Mouse (Mus musculus) thymus, adult 18-20 months (tissue): ENCODE results near the gene Rad23a.

Experiments
- DNase-seq, 2 experiments: peaks; one replicate each; pipeline ENCODE4 v3.0.0; 2022; ENCODE audit warnings: mixed read lengths in 2 of 2

Gene Rad23a

DNA sequence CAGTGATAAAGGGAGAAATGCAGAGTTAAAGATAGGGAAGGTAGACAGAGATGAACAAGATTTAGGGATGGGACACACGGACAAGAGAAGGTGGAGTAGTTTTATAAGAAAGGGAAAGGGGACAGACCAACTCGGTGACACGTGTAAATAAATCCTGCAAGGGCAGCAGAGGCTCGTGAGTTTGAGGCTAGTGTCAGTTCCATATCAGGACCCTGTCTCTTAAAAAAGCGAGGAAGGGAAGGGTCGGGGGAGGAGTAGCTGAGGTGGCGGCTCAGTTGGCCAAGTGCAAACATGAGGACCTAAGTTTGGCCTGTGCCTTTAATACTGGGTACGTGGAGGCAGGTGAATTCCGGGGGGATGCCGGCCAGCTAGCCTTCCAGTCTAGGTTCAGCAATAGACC is 29.2 kb downstream of the Rad23a start:
- DNase-seq: no peak

DNA sequence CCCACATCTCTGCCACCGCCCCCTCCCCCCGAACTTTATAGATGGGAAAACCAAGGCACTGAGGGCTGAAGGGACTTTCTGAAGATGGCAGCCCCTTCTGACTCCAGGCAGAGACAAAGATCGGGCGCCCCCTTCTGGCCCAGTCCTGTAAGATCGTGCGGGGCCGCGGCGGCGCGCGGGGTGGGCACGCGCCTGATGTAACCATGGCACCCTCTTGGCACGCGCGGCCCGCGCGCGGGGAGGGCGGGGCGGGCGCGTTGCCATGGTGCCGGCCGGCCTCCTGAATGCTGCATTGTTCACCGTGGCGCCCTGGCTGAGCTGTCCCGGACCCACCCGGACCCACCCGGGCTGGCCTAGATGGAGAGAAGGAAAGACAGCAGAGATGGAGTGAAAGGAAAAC is 29.6 kb downstream of the Rad23a start:
- DNase-seq: peak; percentile 61 to 67

DNA sequence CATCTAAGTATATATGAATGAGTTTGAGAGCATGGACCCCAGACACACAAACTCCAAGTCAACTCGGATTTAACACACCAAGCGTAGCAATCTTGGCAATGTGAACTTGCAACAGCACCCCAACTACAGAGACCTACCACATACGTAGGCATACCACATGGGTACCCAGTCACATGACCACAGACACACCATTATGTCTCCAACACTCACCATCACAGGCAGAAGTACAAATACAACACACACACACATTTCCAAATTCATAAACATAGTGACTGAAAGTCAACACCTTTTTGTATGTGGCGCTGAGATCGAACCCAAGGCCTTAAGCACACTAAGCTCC is 30.6 kb downstream of the Rad23a start:
- no peak for DNase-seq

DNA sequence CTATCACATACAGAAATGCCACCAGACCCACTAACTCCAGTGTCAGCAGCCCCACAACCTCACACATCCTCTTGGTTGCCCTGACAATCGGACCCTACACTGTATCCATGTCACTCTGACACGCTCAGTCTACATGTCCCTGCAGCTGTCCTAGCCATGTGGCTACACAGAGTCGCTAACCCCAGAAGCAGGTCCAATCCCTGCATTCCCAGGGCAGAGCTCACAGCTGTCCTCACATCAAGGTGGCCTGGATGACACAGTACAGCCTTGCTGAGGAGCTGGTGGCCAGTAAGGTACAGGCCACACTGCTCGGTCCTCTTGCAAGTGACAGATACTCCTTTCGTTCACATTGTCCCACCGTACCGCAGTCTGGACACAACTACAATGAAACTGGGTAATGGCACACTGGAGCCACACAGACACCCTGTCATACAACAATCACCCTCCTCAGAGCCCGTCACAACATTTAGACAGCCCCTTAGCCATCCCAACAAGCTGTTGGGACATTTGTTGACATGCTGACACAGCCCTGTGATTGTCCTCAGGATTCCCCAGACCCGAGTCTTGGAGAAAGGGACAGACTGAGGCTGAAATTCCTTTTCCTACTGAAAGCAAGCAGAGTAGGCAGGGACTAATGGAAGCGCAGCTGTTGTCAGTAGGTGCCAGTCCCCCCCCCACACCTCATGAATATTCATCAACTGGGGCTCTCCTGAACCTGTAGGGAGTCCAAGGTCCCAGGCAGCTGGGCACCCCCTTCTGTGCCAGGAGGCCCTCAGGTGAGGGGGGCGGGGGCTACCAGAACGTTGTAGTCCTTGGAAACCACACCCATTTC is 31.1 kb downstream of the Rad23a start:
- DNase-seq: no peak

DNA sequence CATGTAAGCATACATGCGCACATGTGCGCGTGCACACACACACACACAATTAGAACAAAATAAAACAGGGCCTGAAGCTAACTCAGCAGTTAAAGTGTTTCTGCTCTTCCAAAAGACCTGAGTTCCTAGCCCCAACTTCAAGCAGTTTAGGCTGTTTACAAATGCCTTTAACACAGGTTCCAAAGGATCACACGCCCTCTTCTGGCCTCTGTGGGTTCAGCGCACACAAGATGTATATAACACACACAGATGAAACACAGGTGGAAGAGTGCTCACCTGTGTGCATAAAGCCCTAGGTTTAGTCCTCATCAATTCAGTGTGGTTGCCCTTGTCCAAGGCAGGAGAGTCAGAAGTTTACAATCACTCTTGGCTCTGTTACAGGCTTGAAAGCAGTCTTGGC is 34.4 kb downstream of the Rad23a start:
- no peak for DNase-seq

DNA sequence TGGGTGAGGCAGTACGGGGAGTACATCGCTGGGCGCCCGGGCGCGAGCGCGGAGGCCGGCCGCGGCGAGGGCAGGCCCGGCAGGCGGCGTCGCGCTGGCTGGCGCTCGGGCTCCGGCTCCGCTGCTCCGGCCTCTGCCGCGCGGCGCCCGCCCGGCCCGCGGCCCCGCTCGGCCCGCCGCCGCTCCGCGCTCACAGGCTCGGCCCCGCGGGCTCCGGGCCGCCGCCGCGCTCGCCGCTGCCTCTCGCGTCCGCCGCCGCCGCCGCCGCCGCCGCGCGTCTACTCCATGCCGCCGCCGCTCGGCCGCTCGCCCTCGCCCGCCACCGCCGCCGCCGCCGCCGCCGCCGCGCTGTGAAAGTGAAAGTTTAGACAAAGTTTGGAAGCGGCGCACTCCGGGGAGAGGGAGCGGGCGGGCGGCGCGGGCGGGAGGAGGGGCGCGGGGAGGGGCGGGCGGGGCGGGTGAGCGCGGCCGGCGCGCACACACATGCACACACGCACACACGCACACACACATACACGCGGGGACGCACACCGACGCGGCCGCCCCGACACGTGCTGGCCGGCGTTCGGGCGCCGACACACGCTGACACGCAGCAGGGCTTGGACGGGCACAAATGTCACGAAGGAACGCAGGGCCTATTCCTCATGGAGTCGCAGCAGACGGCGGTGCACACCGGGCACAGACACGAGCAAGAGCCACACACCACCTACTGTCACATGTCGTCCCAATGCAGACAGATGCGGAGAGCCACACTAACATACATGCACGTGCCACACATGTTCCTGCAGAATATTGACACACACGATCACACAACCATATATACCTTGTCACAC is 40.2 kb downstream of the Rad23a start, which contains the start of gene Nfix:
Gene Nfix, minus strand, starts transcription at position 346 of the 833 bp plus-strand sequence.
- DNase-seq: no peak

DNA sequence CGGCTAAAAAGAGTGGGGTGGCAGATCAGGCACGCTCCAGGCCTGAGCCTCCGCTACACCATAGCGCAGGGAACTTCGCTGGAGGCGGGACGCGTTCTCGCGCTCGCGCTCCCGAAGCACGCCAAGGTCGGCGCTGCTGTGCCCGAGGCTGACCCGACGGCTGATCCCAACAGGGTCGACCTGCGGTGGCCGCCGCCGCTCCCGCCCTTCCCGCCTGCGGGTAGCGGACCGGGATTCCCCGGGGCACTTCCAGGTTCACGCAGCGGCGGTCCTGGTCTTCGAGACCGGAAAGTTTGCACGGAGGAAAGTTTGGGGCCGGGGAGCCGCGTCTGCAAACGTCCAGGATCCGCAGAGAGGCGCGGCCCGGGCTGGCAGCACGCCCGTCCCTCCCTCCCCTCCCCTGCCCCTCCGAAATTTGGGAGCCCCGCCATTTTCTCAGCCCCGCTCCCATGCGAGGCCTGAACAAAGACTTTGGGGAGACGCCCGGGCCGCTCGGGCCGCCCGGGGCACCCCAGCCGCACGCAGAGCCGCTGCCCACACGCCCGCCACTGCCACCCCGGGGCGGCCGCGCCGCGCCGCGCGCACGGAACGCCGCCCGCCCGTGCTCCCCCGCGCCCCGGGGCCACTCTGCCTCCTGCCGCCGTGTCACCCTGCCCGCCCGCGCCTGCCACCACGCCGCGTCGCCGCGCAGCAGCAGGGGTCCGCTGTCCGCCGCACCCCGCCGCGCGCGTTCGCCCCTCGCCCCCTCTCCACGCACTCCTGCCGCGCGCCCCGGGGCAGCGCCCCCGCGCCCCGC is 41.1 kb downstream of the Rad23a start:
- no peak for DNase-seq

DNA sequence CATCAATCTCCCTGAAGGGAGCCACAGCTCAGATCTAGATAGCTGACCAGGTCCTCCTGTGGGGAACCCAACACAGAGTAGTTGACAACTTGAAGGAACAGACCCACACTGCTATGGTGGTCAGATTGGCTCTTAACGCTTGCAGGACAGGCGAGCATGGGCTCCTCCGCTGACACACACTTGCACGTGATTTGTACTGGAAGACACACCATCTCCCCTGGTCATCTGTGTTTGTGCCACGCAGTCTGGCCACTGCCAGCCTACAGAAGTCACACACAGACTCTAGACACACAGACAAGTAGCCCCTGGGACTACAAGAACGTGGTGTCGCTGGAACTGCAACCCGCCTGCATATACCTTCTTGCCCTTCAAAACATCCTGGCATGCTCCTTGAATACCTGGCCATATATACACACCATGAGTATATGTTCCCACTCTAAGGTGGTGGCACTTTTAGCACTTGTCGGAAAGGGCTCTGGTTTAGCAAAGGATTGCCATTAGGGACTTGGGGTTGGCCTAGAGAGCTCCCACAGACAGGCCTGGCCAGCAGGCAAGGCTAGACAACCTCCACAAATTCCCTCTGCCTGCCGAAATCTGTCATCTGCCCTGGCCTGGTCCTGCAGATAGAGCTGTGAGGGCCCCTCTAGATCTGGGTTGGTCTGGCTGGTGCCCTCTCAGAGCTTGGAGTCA is 41.9 kb downstream of the Rad23a start:
- no peak for DNase-seq

DNA sequence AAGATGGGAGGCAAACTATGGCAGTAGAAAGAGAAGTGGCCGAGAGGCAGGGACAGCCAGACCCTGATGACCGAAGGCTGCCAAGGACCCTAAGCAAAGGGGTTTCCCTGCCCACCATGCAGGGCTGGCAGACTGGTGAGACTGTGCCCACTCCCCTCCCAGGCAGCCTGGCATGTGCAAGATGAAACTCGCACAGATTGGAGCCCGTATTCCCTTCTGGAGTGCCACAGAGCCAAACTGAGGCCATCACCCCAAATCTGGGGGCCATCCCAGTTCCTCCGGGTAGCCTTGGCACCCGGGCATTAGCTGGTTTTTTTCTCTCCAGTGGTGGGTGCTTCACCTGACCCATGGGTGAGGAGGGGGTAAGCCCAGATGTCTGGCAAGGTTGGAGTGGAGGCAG is 42.5 kb downstream of the Rad23a start:
- no peak for DNase-seq

DNA sequence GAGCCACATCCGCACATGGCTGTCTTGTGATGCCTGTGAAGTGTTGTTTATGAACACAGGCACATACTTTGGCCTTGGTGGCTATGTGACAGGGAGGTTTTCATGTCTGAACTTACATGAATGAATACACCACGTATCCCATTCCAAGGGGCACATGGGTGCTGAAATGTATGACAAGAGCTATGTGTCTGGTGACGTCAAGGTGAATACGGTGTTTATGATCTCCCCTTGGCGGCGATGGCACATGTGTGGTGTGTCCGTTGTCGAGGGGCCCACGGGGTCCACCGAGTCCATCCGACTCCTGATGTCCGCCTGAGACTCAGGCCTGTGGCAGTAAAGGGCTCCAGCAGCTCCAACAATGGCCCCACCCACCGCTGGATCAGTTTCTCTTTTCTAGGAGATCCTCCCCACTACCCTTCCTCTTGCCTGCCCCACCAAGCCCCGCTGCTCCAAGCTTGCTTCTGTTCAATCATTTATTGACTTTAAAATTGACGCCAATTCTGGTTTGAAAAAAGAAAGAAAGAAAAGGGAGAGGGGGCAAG is 43.1 kb downstream of the Rad23a start:
- DNase-seq: no peak

DNA sequence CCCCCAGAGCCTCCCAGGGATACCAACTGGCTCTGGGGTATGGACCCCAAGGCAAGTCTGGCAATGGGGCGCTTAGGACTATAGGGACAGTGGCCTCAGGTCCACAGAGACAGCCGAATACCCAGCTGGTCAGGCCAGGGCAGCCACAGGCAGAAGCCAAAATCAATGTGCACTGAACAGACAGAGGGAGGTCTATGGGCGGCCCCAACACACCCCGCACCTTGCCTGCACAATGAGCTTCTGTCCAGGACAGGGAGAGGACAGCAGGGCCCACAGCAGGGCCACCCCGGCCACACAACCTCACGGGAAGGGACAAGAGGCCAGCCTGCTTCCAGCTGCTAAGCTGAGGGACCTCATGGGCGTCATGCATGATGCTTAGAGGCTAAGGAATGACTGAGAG is 46.0 kb downstream of the Rad23a start:
- DNase-seq: no peak

DNA sequence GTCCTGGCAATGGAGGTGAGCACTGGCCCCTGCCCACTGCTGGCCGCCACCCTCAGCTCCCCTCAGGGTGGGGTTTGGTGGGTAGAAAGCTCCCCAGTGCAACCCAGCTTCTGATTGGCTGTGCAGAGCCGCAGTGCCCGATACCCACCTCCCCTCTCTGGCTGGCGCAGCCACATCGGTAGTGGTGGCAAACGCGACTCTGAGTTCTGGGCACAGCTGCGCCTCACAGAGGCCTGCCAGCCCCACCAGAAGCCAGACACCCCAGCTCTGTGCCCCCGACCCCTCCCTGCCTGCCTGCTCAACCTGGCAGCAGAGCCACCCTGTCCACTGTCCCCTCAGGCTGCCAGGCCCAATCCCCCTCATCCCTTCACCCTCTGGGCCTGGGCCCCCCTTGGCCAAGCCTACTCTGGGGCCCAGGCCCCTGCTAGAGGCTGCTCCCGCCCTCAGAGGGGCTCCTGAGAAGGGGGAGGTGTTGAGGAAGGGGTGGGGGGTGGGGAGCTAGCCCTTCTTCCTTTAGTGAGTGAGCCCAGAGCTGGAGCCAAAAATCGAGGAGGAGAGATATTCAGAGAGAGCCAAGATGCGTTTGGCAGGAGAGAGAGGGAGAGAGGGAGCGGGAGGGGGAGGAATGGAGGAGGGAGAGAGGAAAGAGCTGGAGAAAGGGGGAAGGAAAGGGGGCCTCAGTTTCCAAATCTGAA is 46.5 kb downstream of the Rad23a start:
- DNase-seq: no peak

DNA sequence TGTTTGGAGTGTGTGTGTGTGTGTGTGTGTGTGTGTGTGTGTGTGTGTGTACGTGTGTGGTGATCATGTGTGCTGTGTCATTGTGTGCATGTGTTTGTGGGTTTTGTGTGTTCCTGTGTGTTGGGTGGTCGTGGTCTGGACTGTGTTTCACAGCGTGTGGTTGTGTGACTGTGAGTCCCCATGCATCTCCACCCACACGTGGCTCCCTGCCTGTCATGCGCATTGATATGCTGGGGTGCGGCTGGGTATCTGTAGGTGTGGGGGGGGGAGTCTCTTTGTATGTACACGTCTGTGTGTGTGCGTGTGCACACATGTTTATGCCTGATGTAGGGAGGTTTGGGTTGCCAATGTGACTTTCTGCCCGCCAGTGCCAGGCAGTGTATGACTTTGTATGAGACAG is 47.3 kb downstream of the Rad23a start:
- no peak for DNase-seq

DNA sequence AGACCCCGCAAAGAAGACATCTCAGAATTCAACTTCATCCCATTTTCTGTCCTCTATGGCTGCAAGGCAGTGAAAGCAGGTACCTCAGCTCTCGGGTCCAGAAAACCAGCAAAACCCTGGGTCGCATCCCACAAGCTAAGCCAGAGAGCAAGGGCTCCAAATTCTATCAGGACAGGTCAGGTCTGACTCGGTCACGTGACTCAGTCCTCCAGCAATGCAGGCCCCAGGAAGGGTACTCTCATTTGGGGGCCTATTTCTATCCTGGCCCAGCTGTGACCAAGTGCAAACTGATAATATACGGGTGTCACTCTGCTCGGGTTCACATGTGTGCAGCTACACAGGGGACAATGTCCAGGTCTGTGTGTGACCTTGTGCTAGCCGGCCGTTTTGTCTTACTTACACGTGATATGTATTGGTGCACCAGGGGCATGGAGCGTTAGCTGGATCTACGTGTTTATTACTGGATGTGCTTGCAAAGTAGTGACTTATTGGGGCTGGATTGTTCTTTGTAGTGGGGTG is 48.0 kb downstream of the Rad23a start:
- DNase-seq: no peak

DNA sequence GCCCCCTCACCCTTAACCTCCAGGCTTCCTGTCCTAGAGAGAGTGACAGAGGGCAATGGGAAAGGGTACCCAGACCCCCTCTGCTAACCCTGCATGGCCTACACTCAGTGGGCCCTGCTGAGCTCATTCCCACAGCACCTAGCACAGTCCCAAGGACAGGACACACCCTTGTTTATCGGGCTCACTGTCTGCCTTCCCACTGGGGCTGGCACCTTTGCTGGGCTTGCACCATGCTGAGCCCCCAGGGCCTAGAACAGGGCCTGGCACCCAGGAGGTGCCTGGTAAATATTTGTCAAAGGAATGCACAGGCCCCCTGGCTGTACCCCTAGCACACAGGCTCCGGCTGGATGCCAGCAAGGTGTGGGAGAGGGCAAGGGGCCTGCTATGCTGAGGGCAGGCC is 49.9 kb downstream of the Rad23a start:
- no peak for DNase-seq

DNA sequence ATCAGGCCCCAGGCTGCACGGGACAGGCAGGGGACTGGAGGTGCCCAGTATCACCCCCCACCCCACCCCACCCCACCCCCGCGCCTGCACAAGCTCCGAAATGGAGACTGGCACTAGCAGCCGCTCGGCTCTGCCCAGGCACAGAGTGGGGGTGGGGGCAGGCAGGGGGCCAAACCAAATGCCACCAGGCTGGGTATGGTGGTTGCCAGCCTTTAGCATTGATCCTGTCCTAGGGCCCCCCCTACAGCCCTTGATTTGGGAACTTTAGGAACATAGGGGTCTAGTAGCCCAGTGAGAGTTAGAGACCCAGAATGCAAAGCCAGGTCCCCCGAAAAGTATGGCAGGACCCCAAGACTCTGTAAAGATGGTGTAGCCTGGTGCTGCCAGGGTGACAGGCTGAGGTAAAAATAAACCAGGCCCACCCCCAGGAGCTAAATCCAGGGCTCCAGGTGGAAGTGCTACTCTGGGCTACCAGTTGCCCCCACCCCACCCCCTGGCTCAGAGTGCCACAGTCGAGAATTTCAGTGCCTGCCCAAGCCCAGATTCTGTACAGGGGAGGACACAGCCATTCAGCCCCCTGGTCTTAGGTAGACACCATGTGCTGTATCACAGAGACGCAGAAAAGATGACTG is 50.5 kb downstream of the Rad23a start:
- no peak for DNase-seq

DNA sequence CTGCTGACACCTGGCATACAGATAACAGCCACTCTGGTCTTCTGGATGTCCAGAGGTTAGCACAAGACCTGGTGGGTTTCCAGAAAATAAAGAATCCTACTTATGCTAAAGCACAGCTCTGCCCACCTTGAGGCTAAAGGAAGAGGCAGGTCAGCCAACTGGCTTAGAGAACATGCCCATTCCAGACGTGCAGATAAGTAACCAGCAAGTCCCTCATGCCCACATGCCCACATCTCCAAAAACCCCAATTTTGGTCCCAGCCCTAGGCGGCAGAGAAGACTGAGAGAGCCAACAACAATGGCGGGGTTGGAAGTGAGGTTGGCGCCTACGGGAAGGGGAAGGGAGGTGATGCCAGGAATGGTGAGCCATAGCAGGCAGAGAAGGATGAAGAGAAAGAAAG is 51.1 kb downstream of the Rad23a start:
- DNase-seq: no peak

DNA sequence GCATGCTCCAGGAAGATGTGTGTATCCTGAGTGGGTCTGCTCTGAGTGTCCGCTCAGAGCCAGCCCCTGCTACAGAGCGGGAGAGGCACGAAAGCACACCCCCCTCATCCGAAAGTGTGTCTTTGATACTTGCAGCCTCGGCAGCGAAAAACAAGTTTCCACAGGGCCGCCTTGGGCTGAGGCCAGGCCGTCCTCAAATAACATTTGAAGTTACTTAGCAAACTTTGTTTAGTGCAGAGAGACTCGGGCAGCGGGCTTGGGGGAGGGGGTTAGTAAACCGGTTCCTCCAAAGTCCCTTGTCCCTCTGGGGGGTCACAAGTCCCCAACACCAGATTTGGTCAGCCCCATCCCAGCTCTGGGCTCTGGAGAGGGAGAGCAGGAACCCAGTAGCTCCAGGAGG is 51.6 kb downstream of the Rad23a start:
- no peak for DNase-seq

DNA sequence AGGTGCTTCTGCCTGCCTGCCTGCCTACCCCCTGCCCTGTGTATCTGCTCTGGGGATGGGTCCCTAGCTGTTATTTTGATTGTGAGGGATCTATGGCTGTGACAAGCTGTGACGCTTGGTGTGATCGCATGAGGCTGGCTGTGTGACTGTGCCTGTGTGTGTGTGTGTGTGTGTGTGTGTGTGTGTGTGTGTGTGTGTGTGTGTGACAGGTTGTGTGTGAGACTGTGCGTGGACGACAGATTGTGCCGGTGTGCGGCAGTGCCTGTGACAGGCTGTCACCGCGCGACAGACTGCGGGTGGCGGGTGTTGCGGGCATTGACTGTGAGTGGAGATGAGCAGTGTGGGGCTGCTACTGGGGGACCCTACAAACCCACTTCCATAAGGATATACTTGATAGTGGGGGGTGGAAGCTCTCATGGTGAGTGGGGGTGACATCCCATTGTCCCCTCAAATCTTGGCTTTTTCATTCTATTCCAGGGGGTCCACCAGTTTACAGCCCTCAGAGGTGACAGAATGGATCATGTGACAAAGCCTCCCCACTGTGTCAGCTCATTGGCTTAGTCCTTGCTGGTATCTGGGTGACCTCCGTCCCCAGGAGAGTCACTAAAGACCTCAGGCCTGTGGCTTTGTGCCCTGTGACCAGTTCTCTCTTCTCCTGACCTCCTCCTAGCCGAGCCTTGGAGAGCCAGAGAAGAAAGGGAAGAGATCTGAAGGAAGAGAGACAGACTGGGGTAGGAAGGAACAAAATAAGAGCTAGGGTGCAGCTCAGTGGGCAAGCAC is 52.8 kb downstream of the Rad23a start:
- no peak for DNase-seq

DNA sequence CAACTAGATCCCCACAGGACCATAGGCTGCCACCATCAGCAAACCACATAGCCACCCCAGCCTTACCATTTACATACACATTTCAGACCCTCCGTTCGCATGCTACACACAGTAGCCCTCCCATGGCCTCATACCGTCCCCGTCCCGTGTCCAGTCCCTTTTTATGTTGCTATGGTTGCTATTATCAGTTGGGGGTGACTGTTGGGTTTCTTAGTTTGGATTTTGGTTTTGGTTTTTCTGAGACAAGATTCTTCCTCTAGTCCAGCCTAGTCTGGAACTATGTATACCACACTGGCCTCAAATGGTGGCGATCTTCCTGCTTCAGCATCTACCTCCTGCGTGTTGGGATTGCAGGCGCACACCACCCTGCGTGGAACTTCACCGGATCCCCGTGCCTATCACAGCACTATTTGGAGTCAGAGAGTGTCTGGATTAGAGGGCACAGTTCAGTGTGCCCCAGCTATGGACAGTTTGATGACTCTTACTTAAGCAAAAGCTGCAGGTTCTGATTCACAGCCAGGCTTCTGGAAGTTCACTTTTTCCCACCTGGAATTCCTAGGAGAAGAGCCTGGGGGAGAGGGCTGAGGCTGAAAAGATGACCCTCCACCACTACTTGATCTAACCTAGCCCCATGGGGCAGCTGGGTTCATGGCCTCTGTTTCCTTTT is 53.5 kb downstream of the Rad23a start:
- no peak for DNase-seq
